Mouse (Mus musculus) urinary bladder, postnatal 10 days (tissue): ENCODE measurements at regions not wholly inside any gene's neighbourhood (a gene's known extent, or its start where the extent isn't known, plus 50 kb on each side); places are given as distances from the start of the nearest gene placed in this dataset.

ENCODE experiments used
- DNase-seq: peaks from one replicate; pipeline ENCODE4 v3.0.0; 2022; ENCODE audit warnings: low spot score

DNA sequence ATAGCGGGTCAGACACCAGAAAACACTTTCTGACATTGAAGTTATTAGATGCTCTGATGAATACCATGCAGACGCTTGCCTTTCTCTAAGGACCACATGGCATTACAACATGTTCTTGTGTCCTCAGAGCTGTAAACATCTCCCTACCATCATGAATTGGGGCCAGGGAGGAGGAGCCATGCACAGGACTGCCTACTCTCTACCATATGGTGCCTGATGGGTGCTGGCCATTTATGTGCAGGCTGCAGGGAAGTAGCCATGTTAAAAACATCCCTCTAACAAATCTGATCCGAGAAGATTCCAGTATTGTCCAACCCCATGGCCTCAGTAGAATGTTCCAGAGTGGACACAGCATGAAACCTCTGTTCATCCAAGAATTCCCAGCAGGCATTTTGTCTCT is 330.1 kb upstream of the Camk1g start:
- no peak for DNase-seq

DNA sequence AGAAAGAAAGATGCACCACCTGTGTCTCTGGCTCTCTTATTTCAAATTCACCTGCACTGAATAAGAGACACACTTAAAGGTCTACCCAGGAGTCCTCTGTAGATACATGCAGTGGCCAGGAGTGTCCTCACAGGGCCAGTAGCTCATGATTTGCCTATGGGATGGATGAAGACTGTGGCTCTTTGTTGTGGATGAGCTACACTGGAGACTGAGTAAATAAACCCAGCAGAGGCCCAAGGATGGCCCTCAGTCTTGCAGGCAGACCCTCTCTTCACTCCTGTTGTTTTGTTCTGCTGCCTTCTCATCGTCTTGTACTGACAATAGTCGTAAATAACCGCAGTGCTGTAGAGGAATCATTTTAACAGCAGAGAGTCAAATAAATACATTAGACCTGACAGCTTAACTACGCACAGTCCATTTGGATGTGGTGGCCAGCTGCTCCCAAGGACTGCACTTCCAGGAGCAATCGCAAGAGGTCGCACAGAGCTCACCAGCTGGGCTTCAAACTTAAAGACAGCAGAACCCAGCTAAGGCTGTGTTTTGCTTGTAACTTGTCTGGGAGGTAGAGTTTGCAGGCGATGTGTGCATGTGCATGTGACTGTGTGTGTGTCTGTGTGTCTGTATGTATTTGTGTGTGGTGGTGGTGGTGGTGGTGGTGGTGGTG is 328.6 kb upstream of the Camk1g start:
- peak; percentile 34 for DNase-seq

DNA sequence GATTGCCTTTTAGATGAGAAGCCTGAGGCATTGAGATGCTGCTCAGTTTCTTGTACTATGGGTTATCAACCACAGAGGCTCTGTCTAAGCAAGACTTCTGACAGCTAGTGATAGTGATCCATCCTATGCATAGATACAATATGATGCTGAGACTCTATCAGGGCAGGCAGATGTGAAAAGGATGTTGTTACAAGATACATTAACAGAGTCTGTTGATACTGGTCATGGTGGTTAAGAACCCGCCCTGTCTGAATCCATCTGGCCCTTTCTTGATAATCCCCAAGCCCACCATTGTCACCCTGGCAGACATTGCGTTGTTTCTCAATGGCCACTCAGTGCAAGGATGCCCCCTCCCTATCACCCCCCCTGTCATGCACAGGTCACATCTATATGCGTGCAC is 327.8 kb upstream of the Camk1g start:
- no peak for DNase-seq

DNA sequence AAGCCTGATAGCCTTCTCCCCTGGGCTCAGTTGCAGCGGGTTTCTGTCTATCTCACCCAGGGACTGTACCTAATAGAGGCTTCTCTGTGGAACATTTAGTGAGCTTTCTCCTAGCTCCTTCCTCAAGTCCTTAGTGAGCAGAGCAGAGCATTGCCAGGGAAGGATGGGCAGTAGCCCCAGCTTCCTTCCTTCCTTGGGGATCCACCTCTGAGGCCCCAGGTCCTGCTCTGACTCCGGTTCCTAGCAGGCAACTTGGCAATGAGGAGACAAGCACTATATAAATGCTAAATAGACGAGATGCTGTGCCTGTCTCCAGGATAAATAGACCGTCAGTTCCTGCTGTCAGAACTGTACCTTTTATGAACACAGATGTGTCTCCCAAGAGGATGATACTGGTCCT is 326.9 kb upstream of the Camk1g start:
- DNase-seq = no peak

DNA sequence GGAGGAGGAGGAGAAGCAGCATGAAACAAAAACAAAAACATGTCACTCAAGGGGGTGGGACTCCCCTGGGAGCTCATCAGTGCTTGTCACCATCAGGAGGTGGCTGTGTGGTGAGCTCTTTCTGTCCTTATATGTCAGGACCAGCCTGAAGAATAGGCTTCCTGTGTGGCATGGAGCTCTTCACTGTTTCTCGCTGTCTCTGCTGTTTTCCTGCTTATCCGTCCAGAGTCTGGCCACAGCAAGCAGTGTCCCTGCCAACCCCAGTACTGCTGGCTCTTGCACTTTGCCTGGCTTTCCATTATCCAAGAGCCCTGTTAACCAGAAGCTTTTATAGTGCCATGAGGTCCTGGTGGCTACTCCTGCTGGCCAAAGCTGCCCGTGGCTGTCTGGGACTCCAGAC is 322.9 kb upstream of the Camk1g start:
- DNase-seq = no peak

DNA sequence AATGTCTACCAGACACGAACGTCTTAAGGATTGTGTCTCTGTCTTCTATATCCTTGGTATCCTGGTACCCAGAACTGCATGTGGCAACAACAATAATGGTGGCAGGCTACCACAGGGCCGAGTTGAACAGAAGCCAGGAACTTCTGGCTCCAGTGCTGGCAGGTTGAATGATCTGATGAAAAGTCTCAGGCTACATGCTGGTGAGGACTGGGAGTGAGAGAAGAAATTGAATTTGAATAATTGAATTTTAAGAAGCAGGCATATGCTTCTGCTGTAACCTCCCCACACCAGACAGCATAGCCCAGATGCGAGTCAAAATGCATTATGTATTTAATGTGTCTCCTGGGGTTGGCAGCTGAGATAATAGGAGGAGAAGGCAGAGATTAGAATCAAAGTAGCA is 319.5 kb upstream of the Camk1g start:
- no peak for DNase-seq

DNA sequence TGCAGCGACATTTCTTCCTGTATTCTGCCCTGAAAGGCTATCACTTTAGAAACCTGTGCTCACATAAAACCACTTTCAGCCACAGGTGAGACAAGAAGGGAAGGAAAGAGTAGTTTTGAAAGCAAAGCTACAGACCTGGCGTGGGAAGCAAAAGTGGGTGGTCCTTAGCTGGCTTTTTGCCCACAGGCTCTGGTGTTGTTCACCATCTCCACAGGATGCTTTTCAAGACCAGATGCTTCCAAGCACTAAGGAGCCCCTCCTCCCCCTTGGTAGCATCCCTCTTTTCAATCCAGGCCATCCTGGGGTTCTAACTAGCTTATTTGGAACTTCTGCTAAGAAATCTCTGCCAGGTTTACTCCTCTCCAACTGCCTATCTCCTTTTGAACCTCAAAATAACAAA is 312.8 kb upstream of the Camk1g start:
- no peak for DNase-seq

DNA sequence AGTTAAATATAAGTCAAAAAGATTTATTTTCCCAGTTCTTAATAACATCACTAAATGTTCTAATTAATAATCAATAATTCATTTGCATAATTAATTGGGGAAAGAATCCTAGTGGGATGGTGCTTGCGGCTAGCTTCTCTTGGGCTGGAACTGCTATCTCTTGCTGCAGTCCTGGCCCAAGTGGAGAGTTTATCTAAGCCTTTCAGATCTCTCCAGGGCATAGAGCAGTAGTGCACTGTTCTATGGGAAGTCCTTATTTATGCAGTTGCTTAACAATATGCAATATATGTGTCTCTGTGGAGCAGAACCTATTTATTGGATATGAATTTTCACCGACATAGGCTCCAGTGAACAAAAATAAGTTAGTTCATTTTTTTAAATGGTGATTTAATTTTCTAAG is 308.4 kb upstream of the Camk1g start:
- no peak for DNase-seq

DNA sequence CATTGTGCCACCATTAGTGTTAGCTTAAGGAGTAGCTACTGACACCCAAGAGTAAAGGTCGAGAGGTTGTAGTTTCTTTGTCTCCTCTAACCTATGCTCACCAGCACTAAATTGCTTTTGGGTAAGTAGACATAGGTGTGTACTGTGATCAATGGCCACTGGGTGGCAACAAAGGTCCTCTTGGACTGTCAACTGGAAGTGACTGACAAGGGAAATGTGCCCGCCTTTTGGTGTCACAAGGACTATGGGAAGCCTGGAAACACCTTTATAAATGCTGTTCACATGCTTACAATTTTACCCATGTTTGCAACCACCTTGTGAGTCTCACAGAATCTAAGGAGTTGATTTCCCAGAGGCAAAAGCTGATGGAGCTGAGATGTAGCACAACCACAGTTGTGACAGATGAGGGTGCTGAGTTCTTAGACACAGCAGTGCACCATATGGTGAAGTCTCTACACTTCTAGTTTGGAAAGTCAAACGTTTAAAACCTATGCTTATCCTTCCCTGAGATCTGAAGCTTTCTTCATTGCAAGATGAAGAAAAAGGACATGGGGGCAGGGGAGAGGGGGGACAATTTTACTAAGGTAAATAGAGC is 303.2 kb upstream of the Camk1g start:
- no peak for DNase-seq

DNA sequence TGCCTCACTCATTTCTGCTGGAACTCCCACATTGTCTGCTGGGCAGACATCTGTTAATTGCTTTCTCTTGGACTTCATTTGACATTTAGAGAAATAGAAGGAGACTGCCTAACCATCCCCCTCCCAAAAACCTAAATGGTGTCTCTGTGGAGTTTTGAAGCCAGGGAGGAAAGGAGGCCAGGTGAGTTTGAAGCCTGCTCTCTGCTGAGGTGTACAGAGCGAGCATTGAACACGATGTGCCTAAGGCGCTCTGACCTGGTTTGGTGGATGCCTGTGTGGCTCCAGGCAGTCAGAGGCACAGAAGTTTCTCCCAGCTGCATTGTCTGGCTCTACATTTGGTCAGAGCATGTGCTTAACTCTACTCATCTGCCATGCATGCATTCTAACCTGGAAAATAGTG is 302.6 kb upstream of the Camk1g start:
- DNase-seq = no peak

DNA sequence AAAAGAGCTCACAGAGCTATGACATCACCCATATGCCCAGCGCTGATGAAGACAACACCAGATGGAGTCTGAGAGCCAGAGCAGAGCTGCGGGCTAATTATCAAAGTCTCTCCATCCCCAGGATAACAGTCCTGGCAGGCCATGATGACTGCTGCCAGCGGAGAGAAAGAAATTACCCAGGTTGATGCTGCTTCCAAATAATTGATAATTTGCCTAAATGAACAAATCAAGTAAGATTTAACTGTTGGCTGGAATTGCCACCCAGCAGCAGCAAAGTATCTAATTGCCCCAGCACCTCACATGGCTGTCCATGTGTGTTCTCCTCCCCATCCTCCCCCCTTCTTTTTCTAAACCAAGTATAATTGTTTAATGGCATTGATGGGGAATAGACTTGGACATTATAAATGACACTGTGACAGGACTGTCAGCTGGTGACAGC is 301.7 kb upstream of the Camk1g start:
- DNase-seq = no peak

DNA sequence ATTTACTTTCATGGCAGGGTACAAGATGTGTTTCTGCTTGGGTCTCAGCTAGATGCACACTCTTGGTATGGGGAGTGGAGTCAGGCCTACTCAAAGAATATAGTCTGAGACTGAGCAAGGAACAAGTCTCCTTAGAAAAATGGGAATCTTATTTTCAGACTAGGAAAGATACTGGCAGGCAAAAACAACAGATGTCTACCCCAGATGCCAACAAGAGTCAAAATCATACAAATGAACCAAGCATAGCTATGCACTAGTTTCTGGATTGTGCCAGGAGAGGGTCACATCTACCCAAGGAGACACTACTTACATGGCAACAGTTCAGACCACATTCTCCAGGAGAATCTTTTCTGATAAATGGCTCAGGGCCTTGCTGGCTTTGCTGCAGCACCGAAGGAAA is 300.9 kb upstream of the Camk1g start:
- DNase-seq = no peak

DNA sequence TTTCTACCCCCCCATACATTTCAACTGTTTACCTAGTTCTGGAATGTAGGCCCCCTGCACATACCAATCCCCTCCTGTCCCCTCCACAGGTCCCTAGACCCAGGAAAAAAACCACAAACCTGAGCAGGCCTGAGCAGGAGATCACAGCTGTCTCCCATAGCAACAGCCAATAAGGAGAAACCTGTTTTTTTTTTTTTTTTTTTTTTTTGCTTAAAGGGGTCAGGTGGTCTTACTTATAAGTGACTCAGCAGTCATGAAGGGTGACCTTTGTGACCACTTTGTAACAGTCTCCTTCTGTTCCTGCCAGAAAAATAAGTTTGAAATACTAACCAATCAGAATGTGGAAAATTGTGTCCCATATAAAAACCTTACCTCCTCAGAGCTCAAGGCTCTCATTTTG is 299.9 kb upstream of the Camk1g start:
- DNase-seq = no peak

DNA sequence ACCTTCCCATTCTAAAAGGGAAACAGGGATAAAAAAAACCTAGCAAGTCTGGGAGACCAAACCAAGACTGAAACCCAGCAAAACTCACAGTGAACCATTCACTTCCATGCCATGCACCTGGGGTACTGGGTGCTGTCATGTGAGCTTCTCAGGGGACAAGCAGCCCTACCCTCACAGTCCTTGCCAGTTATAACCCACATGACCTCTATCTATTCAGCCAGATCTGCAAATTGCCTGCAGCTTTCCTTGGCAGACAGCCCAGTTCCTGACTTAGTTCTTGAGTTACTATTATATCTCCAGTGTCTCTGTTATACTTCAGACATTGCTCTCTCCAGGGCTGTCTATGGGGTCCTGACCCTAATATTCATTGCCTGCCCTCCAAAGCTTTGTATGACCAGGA is 298.7 kb upstream of the Camk1g start:
- no peak for DNase-seq

DNA sequence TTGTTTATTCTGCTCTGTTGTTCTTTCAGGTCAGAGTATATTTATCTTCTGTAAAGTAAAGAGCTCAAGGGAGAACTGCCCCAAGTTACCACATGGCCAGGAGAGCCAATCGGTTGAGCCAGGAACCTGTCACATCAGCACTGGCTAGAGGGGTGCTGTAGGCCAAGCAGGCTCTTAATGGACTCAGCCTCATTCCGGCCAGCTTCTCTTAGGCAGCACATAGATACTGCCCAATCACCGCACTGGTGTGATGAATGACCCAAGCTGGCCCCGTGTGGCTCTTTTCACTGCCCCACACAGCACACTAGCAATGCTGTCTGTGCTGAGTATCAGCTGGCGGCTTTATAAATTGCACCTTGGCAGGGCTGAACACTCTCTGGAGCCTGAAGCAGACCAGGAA is 295.8 kb upstream of the Camk1g start:
- no peak for DNase-seq

DNA sequence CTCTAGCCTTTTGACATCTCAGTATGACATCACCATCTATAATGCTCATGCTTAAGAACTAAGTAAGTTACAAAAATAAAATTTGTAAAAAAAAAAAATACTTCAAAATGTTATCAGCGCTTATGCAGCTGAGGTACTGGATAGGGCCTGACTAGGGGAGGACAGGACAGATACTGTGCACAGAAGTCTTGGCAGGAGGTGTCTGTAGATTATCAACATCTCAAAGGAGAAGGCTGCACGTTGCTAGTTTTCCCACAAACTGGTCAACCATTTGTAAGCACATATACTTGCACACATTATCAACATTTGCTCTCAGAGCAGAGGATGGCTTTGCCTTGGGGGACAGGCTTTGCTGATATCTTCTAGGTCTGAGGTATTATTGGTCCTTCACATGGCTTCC is 294.5 kb upstream of the Camk1g start:
- no peak for DNase-seq

DNA sequence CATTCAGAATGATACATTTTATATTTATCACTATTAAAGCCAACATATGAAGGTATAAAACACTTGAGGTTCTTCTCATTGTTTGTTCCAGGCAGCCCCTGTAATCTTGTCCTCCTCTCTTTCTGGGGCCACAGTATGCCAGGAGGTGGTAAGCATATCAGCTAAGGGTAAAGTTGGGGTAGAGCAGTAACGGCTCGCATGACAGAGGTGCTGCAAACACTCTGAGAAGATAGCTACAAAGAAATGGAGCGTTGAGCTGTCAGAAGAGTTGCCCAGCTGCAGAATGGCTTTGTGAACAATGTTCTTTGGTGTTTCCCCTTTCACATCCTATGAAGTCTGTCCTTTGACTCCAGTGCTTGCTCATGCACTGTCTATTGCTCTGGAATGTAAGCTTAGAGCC is 293.5 kb upstream of the Camk1g start:
- DNase-seq = no peak

DNA sequence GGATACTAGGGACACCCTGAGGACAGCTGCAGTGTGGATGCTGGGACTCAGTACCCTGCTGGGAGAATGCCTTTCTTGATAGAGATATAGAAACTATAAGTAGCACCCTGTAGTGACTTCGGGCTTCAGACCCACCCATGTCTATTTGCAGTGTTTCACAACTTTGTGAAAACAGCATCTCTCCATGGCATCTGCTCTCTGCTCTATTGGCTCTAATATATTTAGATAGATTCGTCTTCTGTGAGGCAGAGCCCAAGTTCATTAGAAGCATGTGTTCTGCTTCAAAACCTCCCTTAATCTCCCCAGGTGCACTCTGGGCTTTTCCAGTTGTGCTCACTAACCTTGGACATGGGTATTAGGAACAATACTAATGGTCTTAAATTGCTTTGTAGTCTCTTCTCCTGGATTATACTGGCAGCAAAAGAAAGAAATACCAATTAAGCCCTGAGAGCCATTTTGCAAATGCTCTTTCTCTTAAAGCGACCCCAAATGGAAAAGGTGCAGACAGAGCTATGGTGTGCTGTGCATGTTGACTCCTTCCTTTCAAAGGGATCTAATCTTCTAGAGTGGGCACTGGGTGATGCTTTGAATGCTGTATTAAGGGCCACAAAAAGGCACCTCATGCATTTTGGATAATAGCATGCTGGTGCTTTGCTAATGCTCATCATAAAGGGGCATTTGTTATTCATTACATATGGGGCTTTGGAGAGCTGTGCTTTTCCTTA is 292.2 kb upstream of the Camk1g start:
- DNase-seq = no peak

DNA sequence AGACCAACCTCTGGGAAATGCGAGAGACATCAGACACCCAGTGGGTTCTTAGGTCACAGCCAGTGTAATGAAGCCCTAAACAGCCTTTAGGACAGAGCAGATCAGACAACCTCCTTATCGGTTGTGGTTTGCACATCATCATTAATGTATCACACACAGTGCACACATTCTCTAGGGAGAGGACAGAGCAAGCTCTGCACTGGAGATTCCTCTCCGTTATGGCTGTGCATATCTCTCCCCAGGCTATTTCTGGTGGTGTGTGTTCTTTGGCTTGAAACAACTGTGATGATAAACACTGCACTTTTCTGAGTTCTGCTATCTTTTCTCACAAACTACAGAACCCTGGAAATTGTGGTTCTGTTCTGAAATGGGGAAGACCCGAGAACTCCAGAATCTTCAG is 291.3 kb upstream of the Camk1g start:
- DNase-seq = no peak

DNA sequence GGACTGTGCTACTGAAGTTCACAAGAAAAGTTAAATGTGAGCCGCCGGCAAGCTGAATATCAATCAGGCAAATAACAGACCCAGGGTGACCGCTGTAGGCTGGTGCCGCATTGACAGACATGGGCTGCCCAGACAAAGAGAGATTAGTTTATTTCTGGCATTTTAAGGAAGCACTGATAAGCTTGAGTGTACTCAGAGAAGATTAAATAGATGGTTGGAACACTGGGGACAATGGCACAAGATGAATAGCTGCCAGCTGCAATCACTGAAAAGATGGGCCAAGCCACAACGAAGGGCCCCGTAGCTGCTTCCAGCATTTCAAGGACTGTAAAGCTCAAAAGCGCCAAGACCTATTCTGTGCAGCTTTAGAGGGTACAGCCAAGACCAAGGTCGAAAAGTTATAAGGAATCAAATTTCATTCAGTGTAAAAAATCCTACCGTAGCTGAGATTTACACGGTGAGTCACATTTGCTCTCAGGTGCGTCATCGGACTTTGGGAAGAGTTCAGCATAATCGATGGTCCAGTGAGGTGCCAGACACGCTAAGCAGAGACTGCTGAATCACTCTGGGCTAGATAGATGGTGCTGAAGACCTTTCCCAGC is 285.1 kb upstream of the Camk1g start:
- no peak for DNase-seq

DNA sequence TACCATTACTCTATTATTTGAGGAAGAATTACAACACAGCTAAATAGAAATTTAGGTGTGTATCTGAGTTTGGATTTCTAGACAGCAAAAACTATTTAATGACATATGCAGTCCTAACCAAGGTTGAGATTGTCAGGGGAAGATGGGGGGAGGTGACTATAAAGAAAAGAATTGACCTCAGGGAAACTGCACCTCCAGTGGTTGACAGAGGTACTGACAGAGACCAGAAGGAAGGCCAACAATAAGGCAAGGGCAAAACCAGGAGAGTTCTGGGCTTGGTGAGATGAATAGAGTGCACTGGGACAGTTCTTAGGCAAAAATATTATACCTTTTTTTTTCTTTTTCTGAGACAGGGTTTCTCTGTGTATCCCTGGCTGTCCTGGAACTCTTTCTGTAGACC is 280.2 kb upstream of the Camk1g start:
- DNase-seq = no peak

DNA sequence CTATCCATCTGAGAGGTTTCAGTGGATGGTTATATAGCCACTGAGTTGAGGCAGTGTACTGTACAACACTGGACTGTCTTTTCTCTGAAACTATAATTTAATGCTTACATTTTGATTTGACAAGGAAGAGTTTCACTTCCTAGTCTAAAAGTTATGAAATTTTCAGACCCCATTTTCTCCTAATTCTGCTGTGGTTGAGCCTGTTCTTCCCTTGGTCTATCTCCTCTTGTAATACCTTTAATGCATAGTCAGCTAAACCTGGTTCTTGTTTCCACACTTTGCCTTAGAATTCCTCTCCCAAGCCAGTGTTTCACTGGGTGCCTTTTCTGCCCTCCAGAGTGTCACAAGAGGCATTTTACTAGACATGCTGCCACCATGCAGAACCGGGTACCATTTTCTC is 279.3 kb upstream of the Camk1g start:
- no peak for DNase-seq
